Mouse (Mus musculus) cerebellum, adult 9-11 months (tissue): ENCODE measurements at regions not wholly inside any gene's neighbourhood (a gene's known extent, or its start where the extent isn't known, plus 50 kb on each side); places are given as distances from the start of the nearest gene placed in this dataset.
A peak's percentile ranks its signal among the peaks of the same experiment; 100 is the strongest.

ENCODE experiments used
- DNase-seq: peaks from one replicate; pipeline ENCODE4 v3.0.0; 2022

GRCm38 (mm10) chr2:158909086-158909485 lies 114.5 kb downstream of the Dhx35 start:
- no peak for DNase-seq

DNA sequence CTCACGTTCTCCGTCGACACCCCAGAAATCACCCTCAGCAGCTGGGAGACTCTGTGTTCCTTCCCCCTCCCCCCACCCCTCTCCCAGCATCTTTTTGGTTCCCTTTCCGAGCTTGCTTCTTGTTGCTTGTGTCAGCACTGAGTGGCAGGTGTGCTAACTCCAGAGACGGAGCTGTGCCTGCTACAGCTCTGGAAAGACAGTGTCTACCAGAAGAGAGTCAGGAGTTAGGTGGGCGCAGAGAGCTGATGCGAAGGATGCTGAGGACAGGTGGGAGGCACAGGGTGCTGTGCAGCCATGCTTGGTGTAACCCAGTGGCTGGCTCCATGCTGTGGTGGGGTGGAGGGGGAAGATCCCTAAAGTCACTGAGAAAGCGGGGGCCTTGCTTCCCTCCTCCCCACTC lies 115.7 kb downstream of the Dhx35 start:
- DNase-seq, result no peak

DNA sequence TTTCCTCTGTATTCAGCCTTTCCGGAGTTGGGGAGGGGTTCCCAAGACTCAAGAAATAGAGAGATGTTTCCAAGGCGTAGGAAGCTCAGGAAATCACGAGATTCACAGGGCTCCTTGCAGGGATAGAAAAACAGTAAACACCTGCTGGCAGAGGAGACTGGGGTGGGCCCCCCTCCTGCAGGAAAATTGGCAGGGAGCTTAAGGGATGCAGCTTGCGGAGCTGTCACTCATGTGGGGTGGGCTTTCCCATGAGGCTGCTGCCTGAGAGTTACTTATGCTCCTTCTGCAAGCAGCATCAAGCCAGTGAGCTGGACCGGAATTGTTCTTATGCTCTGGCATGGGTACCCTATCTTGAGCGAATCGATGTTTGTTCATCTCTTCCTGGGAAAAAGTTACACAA lies 116.6 kb downstream of the Dhx35 start:
- no peak for DNase-seq

GRCm38 (mm10) chr2:158912631-158913258 lies 118.1 kb downstream of the Dhx35 start:
- peak; percentile 6 for DNase-seq

DNA sequence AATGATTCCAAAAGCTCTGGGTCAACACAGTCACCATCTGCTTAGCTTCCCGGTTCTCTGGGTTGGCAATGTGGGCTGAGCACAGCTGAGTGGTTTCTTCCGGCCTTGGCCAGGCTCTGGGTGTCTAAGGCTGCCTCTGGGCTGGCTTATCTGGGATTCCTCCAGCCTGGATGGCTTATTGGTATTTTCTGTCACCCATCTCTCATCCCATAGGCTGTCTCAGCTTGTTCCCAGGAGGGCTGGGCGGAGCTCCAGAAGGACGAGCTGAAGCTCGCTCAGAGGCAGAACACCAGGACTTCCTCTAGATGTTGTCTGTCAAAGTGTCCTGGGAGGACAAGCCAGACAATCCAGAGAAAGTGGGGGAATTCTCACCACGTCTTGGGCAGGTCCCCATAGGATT lies 122.8 kb downstream of the Dhx35 start:
- DNase-seq, result no peak

- no peak for DNase-seq
Measured at GRCm38 (mm10) chr2:158918312-158918711, 123.7 kb downstream of the Dhx35 start.

- no peak for DNase-seq
Measured at GRCm38 (mm10) chr2:158921342-158922255, 127.0 kb downstream of the Dhx35 start.

- DNase-seq, result no peak
Measured at GRCm38 (mm10) chr2:158922766-158923165, 128.2 kb downstream of the Dhx35 start.

GRCm38 (mm10) chr2:158929507-158929906 lies 134.9 kb downstream of the Dhx35 start:
- DNase-seq, result no peak

- no peak for DNase-seq
Measured at GRCm38 (mm10) chr2:158937948-158938565, 143.4 kb downstream of the Dhx35 start.

- DNase-seq, result no peak
Measured at GRCm38 (mm10) chr2:158949418-158949817, 154.8 kb downstream of the Dhx35 start.

GRCm38 (mm10) chr2:158951061-158951460 lies 156.5 kb downstream of the Dhx35 start:
- no peak for DNase-seq

GRCm38 (mm10) chr2:158956888-158957287 lies 162.3 kb downstream of the Dhx35 start:
- DNase-seq, result no peak

GRCm38 (mm10) chr2:158965003-158965665 lies 170.5 kb downstream of the Dhx35 start:
- peak; percentile 3 for DNase-seq

GRCm38 (mm10) chr2:158972178-158972577 lies 177.6 kb downstream of the Dhx35 start:
- no peak for DNase-seq

GRCm38 (mm10) chr2:158985529-158986148 lies 191.0 kb downstream of the Dhx35 start:
- DNase-seq, result no peak

GRCm38 (mm10) chr2:159002481-159003186 lies 208.0 kb downstream of the Dhx35 start:
- DNase-seq, result no peak

DNA sequence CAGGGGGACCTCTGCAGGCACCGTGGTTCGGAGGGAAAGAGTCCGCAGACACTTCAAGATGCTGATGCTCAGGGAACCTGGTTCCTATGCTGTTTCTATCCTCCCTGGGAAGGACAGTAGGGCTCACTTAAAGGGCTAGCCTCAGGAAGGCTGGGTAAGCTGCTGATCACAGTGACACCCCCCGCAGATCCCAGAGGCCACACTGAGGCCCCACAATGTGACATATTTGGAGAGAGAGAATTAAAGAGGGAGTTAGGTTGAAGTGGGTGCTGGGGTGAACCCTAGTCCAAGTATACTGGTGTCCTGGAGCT lies 208.5 kb downstream of the Dhx35 start:
- DNase-seq, result no peak

GRCm38 (mm10) chr2:159004417-159004816 lies 209.8 kb downstream of the Dhx35 start:
- no peak for DNase-seq

DNA sequence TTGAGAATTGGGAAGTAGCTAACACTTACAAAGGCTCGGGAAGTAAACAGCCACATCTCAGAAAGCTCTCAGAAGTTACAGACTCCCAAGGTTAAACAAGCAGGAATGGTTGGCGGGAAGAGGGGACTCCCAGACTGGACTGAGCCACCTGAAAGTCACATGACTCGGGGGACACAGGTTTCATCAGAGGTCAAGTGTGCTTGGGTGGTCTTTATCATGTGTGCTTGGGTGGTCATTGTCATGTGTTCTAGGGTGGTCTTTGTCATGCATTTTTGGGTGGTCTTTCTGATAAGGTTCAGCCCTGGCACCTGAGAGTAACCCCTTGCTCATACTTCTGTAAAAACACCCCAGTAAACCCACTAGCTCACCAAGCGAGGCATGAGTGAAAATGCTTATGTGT lies 218.1 kb downstream of the Dhx35 start:
- DNase-seq, result no peak

GRCm38 (mm10) chr2:159014553-159014952 lies 219.9 kb downstream of the Dhx35 start:
- no peak for DNase-seq

GRCm38 (mm10) chr2:159019921-159020534 lies 225.4 kb downstream of the Dhx35 start:
- DNase-seq, result no peak
